Mouse (Mus musculus) gastrocnemius, adult 8-10 months (tissue): ENCODE measurements around the gene Mcm6. TPM values are rescaled to one million over a fixed set of nuclear protein-coding genes. Genes with fewer than 3 reads are reported as not detected.
"Not testable (repeated sequence)": the region's sequence is repeated elsewhere in the genome, so short reads cannot be mapped to it uniquely, and the experiment has no call there.

Experiments
- DNase-seq, 2 experiments: peaks; one replicate each; pipeline ENCODE4 v3.0.0; 2022; ENCODE audit warnings: low spot score in 2 of 2
- total RNA-seq, 4 experiments: library from RNA; stranded (reverse); gene quantifications; 2 replicates each; pipeline ENCODE4 v1.2.4; 2022

Mcm6 gene
- total RNA-seq, 4 experiments from 2014 or later: 1.7 to 2.2 (median 1.9) TPM

GRCm38 (mm10) chr1:128337708-128338320, 21.6 kb downstream of the Mcm6 start:
- no peak for DNase-seq

- no peak for DNase-seq
These were observed 29.2 kb downstream of the Mcm6 start for GRCm38 (mm10) chr1:128330313-128330712.

- DNase-seq: no peak
These were observed 31.2 kb downstream of the Mcm6 start, which contains the start of gene Lct for GRCm38 (mm10) chr1:128328218-128328617. Gene Lct (minus strand): TSS chr1:128328318.

GRCm38 (mm10) chr1:128327165-128327564, 32.3 kb downstream of the Mcm6 start:
- no peak for DNase-seq

GRCm38 (mm10) chr1:128324776-128325175, 34.7 kb downstream of the Mcm6 start:
- no peak for DNase-seq

GRCm38 (mm10) chr1:128323026-128323643, 36.3 kb downstream of the Mcm6 start:
- DNase-seq: no peak

- DNase-seq: not testable (repeated sequence)
These were observed 40.2 kb downstream of the Mcm6 start for GRCm38 (mm10) chr1:128319266-128319665.

- no peak for DNase-seq
These were observed 44.8 kb downstream of the Mcm6 start for GRCm38 (mm10) chr1:128314665-128315064.

GRCm38 (mm10) chr1:128309043-128309442, 50.4 kb downstream of the Mcm6 start:
- no peak for DNase-seq

GRCm38 (mm10) chr1:128303900-128304299, 55.6 kb downstream of the Mcm6 start:
- DNase-seq: no peak

GRCm38 (mm10) chr1:128295717-128296528, 63.5 kb downstream of the Mcm6 start:
- DNase-seq: no peak

GRCm38 (mm10) chr1:128295296-128295695, 64.2 kb downstream of the Mcm6 start:
- no peak for DNase-seq

GRCm38 (mm10) chr1:128293524-128293923, 65.9 kb downstream of the Mcm6 start:
- DNase-seq: no peak

GRCm38 (mm10) chr1:128290295-128290694, 69.2 kb downstream of the Mcm6 start:
- DNase-seq: no peak

- no peak for DNase-seq
These were observed 74.3 kb downstream of the Mcm6 start for GRCm38 (mm10) chr1:128285136-128285535.

- DNase-seq: no peak
These were observed 75.2 kb downstream of the Mcm6 start for GRCm38 (mm10) chr1:128284157-128284690.

- no peak for DNase-seq
These were observed 76.5 kb downstream of the Mcm6 start for GRCm38 (mm10) chr1:128282924-128283323.

GRCm38 (mm10) chr1:128281753-128282152, 77.7 kb downstream of the Mcm6 start:
- DNase-seq: no peak
